Mouse (Mus musculus) cerebellum, postnatal 14 days (tissue): Measurements from ENCODE around the gene Gtf2ird2.
A peak's percentile ranks its signal among the peaks of the same experiment; 100 is the strongest.

ENCODE experiments used
- DNase-seq, 2 experiments: peaks; one replicate each; pipeline ENCODE4 v3.0.0; 2021; ENCODE audit warnings: mixed read lengths in 2 of 2

Gene Gtf2ird2

DNA sequence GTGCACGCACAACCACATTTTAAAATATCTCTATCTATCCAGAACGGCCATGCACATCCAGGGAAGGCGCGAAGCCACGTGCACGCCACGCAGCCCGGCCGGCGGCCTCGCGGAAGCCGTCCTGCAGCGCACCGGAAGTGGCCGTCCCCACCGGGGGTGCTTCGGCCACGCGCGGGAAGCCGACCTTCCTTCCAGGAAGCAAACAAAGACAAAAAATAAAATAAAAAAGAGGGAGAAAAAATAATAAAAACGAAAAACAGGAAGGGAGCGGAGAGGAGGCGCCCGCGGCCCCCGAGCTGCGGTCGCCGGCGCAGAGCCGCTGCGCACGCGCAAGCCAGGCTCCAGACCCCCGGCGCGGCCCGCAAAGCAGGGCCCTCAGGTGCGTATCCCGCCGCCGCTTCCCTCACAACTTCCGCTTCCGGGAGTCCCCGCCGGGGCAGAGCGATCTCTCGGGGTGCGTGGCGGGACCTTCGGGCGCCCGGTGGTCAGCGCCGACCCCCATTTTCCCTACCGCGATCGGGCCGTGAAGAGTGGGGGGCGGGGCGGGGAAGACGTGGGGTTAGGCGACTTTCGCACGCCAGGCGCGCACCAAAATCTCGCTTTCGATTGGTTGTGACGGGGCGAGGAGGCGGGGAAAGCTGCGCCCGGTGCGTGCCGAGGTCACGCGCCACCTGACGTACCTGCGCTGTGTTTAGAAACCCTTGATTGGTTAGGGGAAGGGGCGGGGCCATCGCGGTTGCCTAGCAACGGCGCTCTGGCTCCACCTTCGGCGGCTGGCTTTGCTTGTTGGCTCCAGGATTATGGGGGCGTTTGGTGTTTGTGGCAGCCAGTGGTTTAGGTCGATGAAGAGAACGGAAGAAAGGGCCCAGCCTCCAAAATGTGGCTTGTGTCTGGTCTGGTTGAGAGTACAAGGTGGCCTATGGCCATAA, at the start of gene Gtf2ird2:
Gene Gtf2ird2, plus strand, starts transcription at position 140 of the 929 bp plus-strand sequence.
- peak; percentile 99 to 100 for DNase-seq

- DNase-seq: no peak
Measured at GRCm38 (mm10) chr5:134136022-134136421, 47.8 kb upstream of the Gtf2ird2 start.

DNA sequence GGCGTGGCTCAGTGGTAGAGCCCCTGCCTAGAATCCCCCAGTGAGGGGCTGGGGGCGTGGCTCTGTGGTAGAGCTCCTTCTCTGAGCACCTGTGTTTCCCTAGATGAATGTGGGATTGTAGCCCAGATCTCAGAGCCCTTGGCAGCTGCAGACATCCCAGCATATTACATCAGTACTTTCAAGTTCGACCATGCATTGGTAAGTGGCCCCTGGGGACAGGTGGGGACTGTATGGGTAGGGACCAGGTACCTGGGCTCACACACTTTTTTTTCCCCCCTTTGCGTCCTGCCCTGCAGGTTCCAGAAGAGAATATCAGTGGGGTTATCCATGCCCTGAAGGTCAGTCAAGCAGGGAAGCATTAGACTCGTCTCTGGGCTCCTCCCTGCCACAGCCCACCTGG, 45.9 kb upstream of the Gtf2ird2 start:
- DNase-seq: no peak

- no peak for DNase-seq
Measured at GRCm38 (mm10) chr5:134139429-134139828, 44.4 kb upstream of the Gtf2ird2 start.

DNA sequence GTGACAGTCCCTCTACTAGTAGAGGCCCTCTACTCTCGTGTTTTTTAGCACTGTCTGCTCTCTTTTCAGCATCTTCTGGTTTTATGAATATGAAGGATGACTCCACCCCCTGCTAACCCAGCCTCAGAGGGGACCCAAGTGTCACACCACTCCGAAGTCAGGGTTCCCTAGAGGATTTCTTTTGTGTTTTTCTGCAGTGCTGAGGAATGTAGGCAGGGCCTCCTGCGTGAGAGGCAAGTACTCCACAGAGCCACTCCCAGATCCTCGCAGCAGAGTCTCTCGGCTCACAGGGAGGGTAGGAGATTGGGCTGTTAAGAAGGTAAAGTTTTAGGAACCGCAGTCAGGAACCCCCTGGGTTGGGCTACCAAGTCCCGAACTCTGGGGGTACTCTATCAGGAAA, 42.6 kb upstream of the Gtf2ird2 start:
- no peak for DNase-seq

DNA sequence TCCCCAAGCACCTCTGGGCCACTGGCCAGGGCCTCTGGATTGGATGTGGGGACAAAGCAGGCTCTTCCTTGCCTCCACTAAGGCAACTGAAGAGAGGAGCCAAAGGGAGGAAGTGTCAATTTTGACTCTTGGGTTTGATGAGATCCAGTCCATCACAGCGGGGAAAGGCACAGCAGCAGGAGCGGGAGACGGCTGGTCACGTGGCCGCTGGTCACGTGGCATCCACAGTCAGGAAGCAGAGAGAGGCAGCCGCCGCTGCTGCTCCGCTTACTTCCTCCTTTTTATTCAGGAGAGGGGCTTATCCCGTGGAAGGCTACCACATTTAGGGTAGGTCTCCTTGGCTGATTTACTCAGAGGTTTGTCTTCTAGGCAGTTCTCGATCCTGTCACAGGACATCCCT, 41.4 kb upstream of the Gtf2ird2 start:
- no peak for DNase-seq

DNA sequence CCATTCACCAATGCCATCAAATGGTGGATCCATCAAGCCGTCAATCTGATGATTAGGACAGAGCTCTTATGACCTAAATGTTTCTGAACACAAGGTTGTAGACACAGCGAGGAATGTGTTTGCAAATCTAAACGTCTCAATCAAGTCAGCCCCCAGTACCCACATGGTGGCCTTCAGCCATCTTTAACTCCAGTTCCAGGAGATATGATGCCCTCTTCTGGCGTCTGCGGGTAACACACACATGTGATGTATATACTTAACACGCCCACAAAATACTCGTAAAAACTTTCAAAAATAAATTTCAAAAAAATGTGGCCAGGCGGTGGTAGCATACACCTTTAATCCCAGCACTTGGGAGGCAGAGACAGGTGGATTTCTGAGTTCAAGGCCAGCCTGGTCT, 38.8 kb upstream of the Gtf2ird2 start:
- DNase-seq: peak in 1 of 2 experiments; percentile 32

GRCm38 (mm10) chr5:134147194-134147753, 36.5 kb upstream of the Gtf2ird2 start:
- DNase-seq: no peak

DNA sequence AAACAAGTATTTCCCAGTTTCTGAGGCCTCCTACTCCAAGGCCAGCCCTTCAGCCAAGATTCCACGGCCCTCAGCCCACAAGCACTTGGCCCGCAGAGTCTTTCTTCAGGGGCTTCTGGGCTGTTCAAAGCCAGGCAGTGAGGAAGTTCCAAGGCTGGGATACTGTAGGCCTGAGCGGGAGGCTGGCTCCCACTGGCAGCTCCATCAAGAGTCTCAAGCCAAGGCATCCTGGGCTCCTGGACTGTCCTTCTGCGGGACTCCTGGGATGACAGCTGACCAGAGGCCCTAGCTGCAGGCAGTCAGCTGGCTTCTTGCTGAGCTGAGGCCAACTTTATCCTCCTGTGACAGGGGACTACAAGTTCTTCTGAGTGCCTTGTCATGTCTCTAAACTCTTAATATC, 35.7 kb upstream of the Gtf2ird2 start:
- no peak for DNase-seq

GRCm38 (mm10) chr5:134151895-134152294, 31.9 kb upstream of the Gtf2ird2 start:
- no peak for DNase-seq

GRCm38 (mm10) chr5:134155916-134156466, 27.8 kb upstream of the Gtf2ird2 start:
- no peak for DNase-seq

GRCm38 (mm10) chr5:134164688-134165087, 19.1 kb upstream of the Gtf2ird2 start:
- DNase-seq: peak in 1 of 2 experiments; percentile 33

DNA sequence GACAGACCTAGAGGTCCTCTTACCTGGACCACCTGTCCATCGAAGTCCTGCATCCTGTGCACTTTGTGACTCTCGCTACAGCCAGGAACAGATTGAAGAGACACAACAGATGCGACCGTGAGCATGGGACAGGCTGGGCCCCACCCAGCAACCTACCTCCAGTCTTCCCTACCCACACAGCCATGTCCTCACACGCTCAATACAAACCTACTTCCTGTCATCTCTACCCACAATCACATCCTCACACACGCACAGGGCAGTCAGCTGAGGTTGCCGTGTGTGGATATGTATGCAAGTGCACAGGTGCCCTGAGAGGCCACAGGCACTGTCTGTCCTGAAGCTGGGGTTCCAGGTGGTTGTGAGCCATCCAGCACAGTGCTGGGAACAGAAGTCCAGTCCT, 17.2 kb upstream of the Gtf2ird2 start:
- DNase-seq: no peak

DNA sequence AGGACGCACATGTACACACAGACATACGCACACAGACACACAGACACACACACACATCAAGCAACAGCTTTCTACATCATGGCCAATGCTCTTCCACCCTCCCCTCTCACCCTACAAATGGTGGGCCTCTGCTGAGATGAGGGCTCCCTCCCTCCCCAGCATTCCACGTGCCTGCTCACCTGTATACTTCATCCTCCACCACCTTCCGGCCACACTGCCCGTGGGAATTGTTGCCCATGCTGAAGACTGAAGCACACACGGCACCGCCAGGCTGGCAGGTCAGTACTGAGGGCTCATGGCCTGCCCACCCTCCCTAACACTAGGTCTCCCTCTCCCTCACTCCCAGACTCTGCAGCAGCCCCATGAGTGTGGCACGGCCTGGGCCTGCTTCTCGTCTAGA, 15.8 kb upstream of the Gtf2ird2 start:
- no peak for DNase-seq

- no peak for DNase-seq
Measured at GRCm38 (mm10) chr5:134169231-134169630, 14.6 kb upstream of the Gtf2ird2 start.

- no peak for DNase-seq
Measured at GRCm38 (mm10) chr5:134170167-134170566, 13.7 kb upstream of the Gtf2ird2 start.

GRCm38 (mm10) chr5:134173206-134173605, 10.6 kb upstream of the Gtf2ird2 start:
- peak in 1 of 2 experiments; percentile 57 for DNase-seq

DNA sequence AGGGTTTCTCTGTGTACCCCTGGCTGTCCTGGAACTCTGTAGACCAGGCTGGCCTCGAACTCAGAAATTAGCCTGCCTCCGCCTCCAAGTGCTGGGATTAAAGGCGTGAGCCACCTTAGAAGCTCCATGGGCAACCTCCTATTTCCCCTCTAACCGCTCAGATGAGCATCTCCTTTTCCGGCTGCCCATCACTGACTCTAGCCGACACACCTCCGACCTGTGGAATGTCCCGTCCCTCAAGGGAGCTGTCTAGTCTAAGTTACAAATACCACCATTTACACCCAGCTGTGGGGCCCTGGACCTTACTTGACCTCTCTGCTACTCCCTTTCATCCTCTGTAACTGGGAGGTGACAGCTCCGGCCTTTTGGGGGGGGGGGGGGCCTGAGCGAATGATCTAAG, 8.1 kb upstream of the Gtf2ird2 start:
- peak in 1 of 2 experiments; percentile 29 for DNase-seq

DNA sequence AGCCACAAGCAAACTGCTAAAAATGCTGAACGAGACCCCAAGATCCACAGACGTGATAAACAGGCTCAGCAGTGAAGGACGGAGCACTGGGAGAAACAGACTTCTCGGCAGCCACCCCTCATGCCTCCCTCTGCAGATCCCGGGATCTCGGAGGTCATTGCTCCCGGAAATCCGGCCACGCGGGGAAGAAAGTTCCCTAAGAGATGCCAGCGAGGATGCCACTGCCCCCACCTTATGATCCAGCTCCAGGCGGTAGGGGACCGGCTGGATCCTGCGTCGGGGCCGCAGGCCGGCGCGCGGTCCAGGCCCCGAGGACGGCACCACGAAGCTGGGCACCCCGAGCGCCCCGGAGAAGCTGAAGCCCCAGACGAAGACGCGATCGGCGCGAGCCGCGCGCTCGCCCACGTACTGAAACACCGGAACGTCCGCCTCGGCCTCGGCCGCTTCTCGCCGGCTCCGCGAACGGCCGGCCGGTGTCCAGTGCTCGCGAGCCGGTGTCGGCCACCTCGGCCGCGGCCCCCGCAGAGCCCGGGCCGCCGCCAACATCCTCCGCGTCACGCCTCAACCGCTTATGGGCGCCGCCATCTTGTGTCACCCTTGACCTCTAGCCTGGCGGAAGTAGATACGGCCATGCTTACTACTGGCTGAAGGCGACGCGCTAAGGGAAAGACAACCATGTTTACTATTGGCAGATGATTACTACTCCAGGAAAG, 7.5 kb upstream of the Gtf2ird2 start, which contains the start of gene Rcc1l:
Gene Rcc1l, minus strand, starts transcription at position 606 of the 713 bp plus-strand sequence.
- peak; percentile 89 for DNase-seq

GRCm38 (mm10) chr5:134178536-134178935, 5.3 kb upstream of the Gtf2ird2 start:
- DNase-seq: no peak

- peak; percentile 88 to 91 for DNase-seq
Measured at GRCm38 (mm10) chr5:134179871-134180270, 3.9 kb upstream of the Gtf2ird2 start.

DNA sequence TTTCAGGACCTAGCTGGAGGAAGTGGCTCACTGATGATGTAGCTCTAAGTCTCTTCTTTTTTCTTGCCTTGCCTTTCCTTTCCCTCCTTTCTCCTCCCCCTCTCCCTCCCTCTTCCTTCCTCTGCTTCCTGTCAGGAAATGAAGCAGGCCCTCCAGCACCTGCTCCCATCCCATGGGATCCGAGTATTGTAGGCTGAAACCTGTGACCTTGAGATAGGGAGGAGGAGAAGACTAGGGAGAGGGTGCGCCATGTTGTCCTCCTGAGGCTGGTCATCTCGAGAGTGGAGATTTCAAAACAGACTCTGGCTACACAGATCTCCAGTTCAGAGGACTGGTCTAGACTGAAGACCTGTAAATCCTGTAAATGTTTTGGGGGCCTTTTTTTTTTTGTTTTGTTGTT, 1.6 kb upstream of the Gtf2ird2 start:
- DNase-seq: no peak

DNA sequence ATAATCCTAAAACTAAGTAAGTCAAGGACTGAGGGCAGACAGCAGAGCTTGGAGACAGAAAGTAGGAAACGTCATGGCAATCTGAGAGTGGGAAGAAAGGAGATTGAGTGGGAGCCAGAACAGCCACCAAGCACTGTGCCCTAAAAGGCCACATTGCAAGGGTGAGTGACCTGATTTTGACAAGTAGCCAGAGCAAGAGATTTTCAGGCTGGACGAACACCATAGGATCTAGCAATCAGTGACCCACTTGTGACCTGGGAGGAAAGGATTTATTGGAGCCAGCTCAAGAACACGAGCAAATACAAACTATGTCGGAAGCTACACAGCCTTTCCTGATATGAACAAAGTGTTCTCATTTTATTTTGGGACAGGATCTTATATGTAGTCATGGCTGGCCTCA, 1.1 kb upstream of the Gtf2ird2 start:
- no peak for DNase-seq
